Mouse (Mus musculus): ENCODE data around the gene Cdkal1.

Gene Cdkal1

DNA sequence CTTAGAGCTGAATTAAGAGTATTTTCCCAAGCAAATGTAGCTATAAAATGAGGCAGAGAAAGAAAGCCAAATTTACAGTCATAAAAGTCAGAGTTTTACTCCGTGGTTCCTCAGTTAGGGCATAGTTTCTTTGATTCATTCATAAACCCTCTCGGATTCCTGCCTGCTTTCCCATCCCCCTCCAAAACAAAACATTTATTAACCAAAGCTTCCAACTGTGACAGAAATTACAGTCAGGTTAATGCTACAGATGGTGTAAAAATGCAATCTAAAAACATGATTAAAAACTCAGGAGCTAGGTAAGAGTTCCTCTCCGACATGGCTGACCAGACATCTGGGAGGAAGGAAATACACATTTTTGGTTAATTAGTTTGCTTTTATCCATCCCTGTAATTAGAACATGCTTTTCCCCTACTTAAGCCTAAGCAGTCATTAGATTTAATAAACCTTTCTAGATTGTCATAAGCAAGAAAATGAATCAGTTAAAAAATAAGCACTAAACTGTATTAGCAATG, 452.9 kb downstream of the Cdkal1 start:
- DNase-seq (ENCODE audit: low spot score), result no peak

DNA sequence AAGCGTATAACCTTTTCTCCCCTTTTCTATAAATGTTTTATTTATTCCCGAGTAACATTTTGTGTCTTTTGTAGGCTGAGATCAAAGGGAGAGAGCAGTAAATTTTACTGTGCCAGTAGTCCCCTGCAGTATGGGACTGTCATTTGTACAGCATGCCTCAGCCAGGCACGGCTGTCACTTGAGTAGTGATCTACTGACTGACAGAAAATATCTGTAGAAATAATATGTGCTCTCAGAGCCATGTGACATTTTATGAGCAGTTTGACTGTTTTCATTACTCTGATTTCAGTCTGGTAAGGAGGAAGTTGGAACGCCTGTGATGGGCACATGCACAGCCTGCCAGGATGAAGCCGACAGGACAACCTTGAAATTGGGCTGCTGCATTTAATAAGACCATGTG, 455.6 kb downstream of the Cdkal1 start:
- DNase-seq (ENCODE audit: low spot score), result no peak

GRCm38 (mm10) chr13:29398456-29398855, 457.0 kb downstream of the Cdkal1 start:
- no peak for DNase-seq (ENCODE audit: low spot score)

DNA sequence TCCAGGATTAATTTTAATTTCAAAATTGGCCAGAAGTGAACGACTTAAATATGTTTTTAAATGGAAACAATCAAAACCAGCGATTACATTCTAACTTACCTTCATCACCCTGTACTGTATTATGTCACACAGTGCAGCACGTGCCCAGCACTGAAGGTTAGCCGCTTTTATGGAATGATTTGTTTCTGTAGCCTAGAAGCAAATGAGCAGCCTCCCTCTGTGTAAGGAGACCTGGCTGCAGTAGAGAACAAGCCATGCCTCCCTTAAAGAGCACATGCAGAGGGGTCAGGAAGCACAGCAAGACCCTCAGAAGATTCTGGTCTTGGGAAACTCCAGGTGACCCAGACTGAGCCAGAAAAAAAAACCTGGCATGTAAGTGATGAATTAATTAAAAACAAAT, 459.8 kb downstream of the Cdkal1 start:
- no peak for DNase-seq (ENCODE audit: low spot score)

DNA sequence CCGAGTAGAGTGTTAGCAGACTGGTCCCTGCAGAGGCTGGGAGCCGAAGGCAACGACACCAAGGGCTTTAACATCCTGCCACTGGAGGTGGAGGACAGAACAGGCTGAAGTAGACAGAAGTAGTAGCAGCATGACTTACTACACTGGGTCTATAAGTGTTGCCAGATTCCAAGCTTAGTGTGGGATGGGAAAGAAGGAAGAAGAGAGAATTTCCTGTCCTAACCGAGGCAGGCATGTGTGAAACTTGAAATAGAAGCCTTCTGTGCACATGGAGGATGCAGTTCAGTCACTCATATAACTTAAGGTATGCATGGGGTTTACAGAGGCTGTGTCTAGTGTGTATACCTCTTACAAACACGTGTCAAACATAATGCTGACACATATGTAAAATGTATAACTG, 465.4 kb downstream of the Cdkal1 start:
- no peak for DNase-seq (ENCODE audit: low spot score)

GRCm38 (mm10) chr13:29388918-29389317, 466.6 kb downstream of the Cdkal1 start:
- DNase-seq (ENCODE audit: low spot score), result no peak

DNA sequence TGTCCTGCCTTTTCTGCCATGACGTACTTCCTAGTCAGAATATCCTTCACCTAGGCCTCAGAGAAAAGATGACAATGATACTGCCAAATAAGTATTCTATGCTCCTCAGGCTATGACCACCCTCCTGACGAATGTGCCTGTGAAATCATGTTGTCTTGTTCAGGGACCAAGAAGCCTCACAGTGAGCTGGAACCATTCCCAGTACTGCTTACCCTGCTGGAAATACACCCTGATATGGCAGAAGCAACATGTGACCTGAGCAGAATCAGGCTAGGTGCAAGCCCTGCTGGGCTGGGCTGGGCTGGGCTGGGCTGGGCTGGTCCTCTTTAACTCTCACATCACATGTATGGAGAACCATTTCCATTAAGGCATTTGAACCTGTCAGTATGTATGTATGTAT, 477.9 kb downstream of the Cdkal1 start:
- no peak for DNase-seq (ENCODE audit: low spot score)

- no peak for DNase-seq (ENCODE audit: low spot score)
Measured at GRCm38 (mm10) chr13:29371916-29372315, 483.6 kb downstream of the Cdkal1 start.

GRCm38 (mm10) chr13:29371466-29371771, 484.1 kb downstream of the Cdkal1 start:
- no peak for DNase-seq (ENCODE audit: low spot score)

DNA sequence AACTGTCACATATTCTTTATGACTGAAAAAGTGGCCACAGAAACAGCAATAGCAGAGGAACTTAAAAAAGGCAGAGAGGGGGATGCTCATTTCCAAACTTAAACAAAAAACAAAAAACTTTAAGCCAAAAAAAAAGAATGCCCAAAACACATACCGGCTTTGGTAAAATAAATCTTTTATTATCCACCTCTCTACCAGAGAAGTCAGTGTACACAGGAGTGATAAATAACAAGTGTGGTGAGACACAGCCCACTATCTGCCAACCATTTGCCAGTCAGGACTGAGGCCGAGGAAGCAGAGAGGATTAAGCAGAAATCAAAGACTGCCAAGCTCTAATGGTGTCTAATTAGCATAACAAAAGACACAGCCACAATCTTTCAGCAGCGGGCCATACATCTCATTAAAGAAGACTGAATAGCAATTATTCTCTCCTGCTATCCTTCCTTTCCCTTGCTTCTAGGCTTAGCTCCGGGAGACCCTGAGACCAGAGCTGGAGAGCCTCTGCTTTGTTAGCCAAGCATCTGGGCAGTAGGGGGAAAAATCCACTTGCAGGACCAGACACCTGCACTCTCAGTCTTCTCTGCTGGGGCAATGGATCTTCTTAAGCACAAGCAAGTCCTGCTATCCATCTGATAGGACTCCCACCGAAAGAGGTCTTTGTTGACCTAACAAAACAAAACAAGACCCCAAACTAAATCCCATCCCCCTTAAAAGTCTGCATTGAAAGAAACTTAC, 484.6 kb downstream of the Cdkal1 start:
- DNase-seq (ENCODE audit: low spot score), result no peak

DNA sequence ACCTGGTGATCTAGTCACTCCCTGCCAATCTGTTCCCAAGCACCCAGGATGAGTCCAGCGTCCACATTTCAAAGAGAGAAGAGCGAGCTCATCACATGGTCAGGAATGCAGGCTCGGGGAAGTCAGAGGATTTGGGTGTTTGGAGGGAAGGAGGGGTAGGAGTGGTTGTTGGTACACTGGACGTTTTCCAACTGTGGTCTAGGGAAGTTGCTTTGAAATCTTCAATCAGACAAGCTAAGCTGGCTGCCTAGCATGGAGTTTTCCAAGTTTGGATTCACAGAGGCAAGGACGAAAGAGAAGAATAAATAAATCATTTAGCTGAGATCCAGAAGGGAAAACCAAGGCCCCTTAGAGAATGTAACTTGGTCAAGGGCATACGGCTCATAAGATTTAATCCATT, 486.7 kb downstream of the Cdkal1 start:
- DNase-seq (ENCODE audit: low spot score), result no peak

- no peak for DNase-seq (ENCODE audit: low spot score)
Measured at GRCm38 (mm10) chr13:29364901-29365625, 490.4 kb downstream of the Cdkal1 start.

- no peak for DNase-seq (ENCODE audit: low spot score)
Measured at GRCm38 (mm10) chr13:29364009-29364408, 491.5 kb downstream of the Cdkal1 start.

- no peak for DNase-seq (ENCODE audit: low spot score)
Measured at GRCm38 (mm10) chr13:29361842-29362241, 493.6 kb downstream of the Cdkal1 start.

- DNase-seq (ENCODE audit: low spot score), result no peak
Measured at GRCm38 (mm10) chr13:29360899-29361298, 494.6 kb downstream of the Cdkal1 start.

DNA sequence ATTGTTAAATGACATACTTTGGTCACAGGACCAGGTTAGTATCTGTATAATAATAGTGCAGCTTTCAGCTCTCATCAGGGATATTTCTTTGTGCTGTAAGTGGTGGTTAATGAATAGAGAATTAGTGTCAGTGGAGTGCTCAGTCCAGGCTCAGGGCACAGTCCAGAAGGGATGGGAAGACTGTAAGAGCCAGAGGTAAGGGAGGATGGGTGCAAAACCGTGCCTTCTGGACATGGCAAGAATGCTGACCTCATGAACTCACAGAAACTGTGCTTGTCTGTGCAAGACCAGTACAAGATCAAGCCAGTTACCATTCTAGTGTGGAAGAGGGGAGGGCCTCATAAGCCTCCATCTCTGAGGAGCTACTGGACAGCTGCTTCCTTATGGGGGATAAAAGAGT, 496.1 kb downstream of the Cdkal1 start:
- no peak for DNase-seq (ENCODE audit: low spot score)

GRCm38 (mm10) chr13:29357483-29357882, 498.0 kb downstream of the Cdkal1 start:
- no peak for DNase-seq (ENCODE audit: low spot score)

DNA sequence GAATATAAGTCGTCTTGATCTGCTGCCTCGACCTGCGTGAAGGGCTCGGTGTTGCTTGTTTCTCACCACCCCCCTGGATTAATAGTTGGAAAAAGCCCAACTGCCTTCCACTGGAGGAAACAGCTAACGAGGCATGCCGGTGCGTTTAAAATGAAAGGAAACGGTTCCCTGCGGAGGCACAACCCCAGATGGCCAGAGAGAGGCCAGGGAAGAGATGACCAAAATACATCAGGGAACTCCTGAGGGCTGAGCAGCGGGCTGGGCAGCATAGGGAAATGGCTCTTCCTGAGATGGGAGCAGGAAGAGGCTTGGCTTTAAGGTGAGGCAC, 499.4 kb downstream of the Cdkal1 start:
- no peak for DNase-seq (ENCODE audit: low spot score)

- DNase-seq (ENCODE audit: low spot score), result no peak
Measured at GRCm38 (mm10) chr13:29355484-29356157, 499.9 kb downstream of the Cdkal1 start.

- no peak for DNase-seq (ENCODE audit: low spot score)
Measured at GRCm38 (mm10) chr13:29354943-29355342, 500.5 kb downstream of the Cdkal1 start.

DNA sequence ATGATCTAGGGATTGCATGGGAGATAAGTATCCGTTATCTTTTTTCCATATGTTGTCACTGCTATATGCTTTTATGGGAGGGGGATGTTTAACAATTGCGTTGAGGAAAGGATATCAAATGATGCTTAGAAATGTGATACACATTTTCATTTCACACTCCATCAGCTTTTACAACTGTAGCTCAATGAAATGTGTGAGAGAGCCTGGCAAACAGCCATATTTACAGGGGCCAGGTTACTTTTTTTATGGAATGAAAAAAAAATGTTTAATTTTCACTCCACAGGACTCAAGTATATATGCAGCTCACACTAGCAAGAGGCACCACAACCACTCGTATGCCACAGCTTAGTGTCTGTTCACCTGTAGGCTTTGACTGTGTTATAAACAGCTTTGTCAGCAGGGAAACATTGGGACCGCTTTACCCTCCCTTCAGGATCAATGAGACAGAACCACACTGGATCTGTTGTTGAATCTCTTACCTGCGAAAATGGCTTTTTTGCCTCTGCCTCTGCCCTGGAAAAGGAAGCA, 501.5 kb downstream of the Cdkal1 start:
- no peak for DNase-seq (ENCODE audit: low spot score)

DNA sequence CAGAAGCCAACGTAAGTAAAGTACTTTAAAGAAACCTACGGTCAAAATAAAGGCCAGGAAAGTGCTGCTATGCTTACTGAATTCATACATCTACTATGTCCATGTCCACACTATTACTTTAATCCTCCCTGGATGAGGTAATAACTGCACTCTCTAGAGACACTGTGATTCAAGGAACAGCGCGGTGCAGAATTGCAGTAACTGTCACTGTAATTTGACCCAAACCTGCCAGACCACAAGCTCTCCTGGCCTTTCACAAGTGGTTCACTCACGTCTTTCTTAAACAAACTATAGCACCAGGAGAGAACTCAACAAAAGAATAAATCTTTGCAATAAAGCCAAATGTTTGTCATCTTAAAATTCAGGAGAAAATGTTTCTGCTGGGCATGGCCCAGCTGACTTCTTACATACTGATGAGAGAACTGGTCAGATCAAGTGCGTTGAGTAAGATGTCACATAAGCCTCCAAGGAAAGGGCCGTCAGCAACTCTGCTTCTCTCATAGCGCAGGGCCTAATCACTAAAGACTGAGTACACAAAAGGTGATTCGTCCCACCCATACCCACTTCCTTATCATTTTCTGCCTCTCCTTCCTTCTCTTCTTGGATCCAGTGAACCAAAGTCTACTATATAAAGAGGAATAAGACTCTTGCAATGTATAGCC, 504.3 kb downstream of the Cdkal1 start:
- no peak for DNase-seq (ENCODE audit: low spot score)
